Mouse (Mus musculus) G1E (cell line): Measurements from ENCODE around the gene Ecel1. TPM values are rescaled to one million over a fixed set of nuclear protein-coding genes. Genes with fewer than 3 reads are reported as not detected.

Experiments used
- ATAC-seq: 2 replicates; pipeline ENCODE4 v1.8.0; 2016; ENCODE audit warnings: mild to moderate bottlenecking; ENCODE audit not compliant: insufficient number of reproducible peaks, poor library complexity, low FRiP score, severe bottlenecking; ENCODE audit errors: extremely low read depth
- DNase-seq: peaks from one replicate; pipeline ENCODE4 v3.0.0; 2012; ENCODE audit warnings: low spot score
- H3K27me3 ChIP-seq: 2 replicates; pipeline ENCODE4 v1.6.1; 2012; ENCODE audit warnings: mild to moderate bottlenecking, low read length, inconsistent platforms; ENCODE audit not compliant: insufficient read depth
- H3K36me3 ChIP-seq: replicated peaks from 2 replicates; pipeline ENCODE3; 2012; ENCODE audit warnings: mild to moderate bottlenecking, inconsistent platforms
- H3K4me1 ChIP-seq: 2 replicates; pipeline ENCODE4 v1.6.1; 2012; ENCODE audit warnings: low read depth, low read length, inconsistent platforms, mixed read lengths; ENCODE audit not compliant: insufficient read depth
- H3K4me3 ChIP-seq: 2 replicates; pipeline ENCODE4 v1.5.1; 2012; ENCODE audit warnings: low read depth, mild to moderate bottlenecking, inconsistent platforms, low read length, moderate library complexity, mixed read lengths
- H3K9me3 ChIP-seq: replicated peaks from 2 replicates; pipeline ENCODE4 v1.6.1; 2012; ENCODE audit warnings: inconsistent platforms
- CTCF ChIP-seq: IDR thresholded peaks from 2 replicates; pipeline ENCODE4 v1.5.1; 2012; ENCODE audit warnings: low read depth, low read length, inconsistent platforms, mixed read lengths
- GATA1 ChIP-seq: IDR thresholded peaks from 2 replicates; pipeline ENCODE4 v1.6.1; 2012; ENCODE audit warnings: borderline replicate concordance, low read length, inconsistent platforms, mixed read lengths
- GATA2 ChIP-seq: IDR thresholded peaks from 2 replicates; pipeline ENCODE4 v1.6.1; 2012; ENCODE audit warnings: low read depth, low read length, inconsistent platforms, borderline replicate concordance
- TAL1 ChIP-seq: conservative IDR thresholded peaks from 2 replicates; pipeline ENCODE4 v1.6.1; 2012; ENCODE audit warnings: low read depth, low read length, inconsistent platforms, mixed read lengths
- polyA plus RNA-seq: library from polyadenylated mRNA; stranded (reverse); fragments of >175 nt; gene quantifications from 2 replicates; pipeline ENCODE4 v1.2.3, GENCODE M21; 2012
- total RNA-seq, 2 experiments: library from RNA; stranded (forward) in 1 of 2; stranded (reverse) in 1 of 2; fragments of 200-1000 nt in 1 of 2; fragments of >200 nt in 1 of 2; fragmentation: Nextera tagmentation in 1 of 2; gene quantifications; 2 replicates each; pipeline ENCODE4 v1.2.3; 2014 to 2017

The Ecel1 gene
- total and polyA plus RNA-seq, 3 experiments: not detected

DNA sequence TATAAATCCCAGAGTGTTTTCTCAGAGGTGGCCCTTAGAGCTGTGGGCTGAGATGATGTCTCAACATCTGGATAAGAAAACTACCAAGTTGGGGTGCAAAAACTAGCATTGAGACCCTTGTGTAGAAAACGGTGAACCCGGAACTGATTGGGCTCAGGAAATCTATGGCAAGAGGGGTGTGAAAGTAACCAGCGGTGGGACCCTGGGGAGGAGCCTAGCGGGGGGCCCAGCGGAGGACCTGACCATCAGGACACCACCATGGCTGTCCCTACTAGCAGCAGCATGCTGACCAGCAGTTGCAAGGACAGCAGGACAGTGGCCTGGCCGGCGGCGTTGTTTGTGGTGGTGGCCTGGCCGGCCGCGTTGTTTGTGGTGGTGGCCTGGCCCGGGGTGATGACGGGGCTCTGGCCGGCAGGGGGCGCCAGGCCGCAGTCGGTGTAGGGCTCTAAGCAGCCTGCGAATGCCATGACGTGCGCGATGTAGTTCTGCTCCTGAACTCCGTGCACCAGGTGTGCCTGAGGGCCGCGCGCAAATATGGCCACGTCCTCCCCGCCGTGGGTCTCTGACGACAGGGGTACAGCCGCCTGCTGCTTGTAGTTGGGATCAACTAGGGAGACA, 57.9 kb downstream of the Ecel1 start:
- no peaks in the 10 kb centered on the region; the same call in none of the 2 replicates for H3K4me1 ChIP-seq
- TF ChIP-seq TAL1: no peak
- peak; percentile 28; the same call in 1 of the 2 replicates for TF ChIP-seq CTCF
- no peak for TF ChIP-seq GATA2
- no peak for TF ChIP-seq GATA1
- DNase-seq (no peak), ATAC-seq (no peak)
- no peaks in the 10 kb centered on the region for H3K9me3 ChIP-seq
- no peak overlapping the region for H3K4me3 ChIP-seq
- H3K36me3 ChIP-seq: no peaks in the 10 kb centered on the region
- peaks cover 10% of the 10 kb centered on the region; the same call in 1 of the 2 replicates for H3K27me3 ChIP-seq

Other genes with a start within 250 kb of the Ecel1 start
- gene Alppl2, start 66.6 kb downstream of the Ecel1 start, total RNA-seq (2014; fragmentation: Nextera tagmentation): not detected in 2 replicates
- not detected in 2 replicates for gene Alppl2, start 66.6 kb downstream of the Ecel1 start, total RNA-seq (2017)
- gene Alppl2, start 66.6 kb downstream of the Ecel1 start, polyA plus RNA-seq: not detected in 2 replicates
- not detected in 2 replicates for gene Alpi, start 54.9 kb downstream of the Ecel1 start, total RNA-seq (2014; fragmentation: Nextera tagmentation)
- gene Alpi, start 54.9 kb downstream of the Ecel1 start, total RNA-seq (2017): 0.06 TPM in 1 of 2 replicates, not detected in the other
- not detected in 2 replicates for gene Alpi, start 54.9 kb downstream of the Ecel1 start, polyA plus RNA-seq
- gene Akp3, start 31.5 kb downstream of the Ecel1 start, total RNA-seq (2014; fragmentation: Nextera tagmentation): not detected in 2 replicates
- 0.11 TPM in 1 of 2 replicates, not detected in the other for gene Akp3, start 31.5 kb downstream of the Ecel1 start, total RNA-seq (2017)
- gene Akp3, start 31.5 kb downstream of the Ecel1 start, polyA plus RNA-seq: not detected in 2 replicates
- gene Prss56, start 26.8 kb upstream of the Ecel1 start, total RNA-seq (2014; fragmentation: Nextera tagmentation): not detected in 2 replicates
- gene Prss56, start 26.8 kb upstream of the Ecel1 start, total RNA-seq (2017): not detected in 2 replicates
- gene Prss56, start 26.8 kb upstream of the Ecel1 start, polyA plus RNA-seq: not detected in 2 replicates
- not detected in 2 replicates for gene Chrnd, start 34.1 kb upstream of the Ecel1 start, total RNA-seq (2014; fragmentation: Nextera tagmentation)
- gene Chrnd, start 34.1 kb upstream of the Ecel1 start, total RNA-seq (2017): not detected in 2 replicates
- gene Chrnd, start 34.1 kb upstream of the Ecel1 start, polyA plus RNA-seq: not detected in 2 replicates
- not detected in 2 replicates for gene Chrng, start 48.1 kb upstream of the Ecel1 start, total RNA-seq (2014; fragmentation: Nextera tagmentation)
- gene Chrng, start 48.1 kb upstream of the Ecel1 start, total RNA-seq (2017): 0.12 and 0.16 TPM in 2 replicates
- not detected in 2 replicates for gene Chrng, start 48.1 kb upstream of the Ecel1 start, polyA plus RNA-seq
- 104 and 117 TPM in 2 replicates for gene Eif4e2, start 57.4 kb upstream of the Ecel1 start, total RNA-seq (2014; fragmentation: Nextera tagmentation)
- gene Eif4e2, start 57.4 kb upstream of the Ecel1 start, total RNA-seq (2017): 265 and 286 TPM in 2 replicates
- 32.3 and 36.0 TPM in 2 replicates for gene Eif4e2, start 57.4 kb upstream of the Ecel1 start, polyA plus RNA-seq
- gene Efhd1, start 107.8 kb upstream of the Ecel1 start, total RNA-seq (2014; fragmentation: Nextera tagmentation): not detected in 2 replicates
- gene Efhd1, start 107.8 kb upstream of the Ecel1 start, total RNA-seq (2017): 0.27 and 0.87 TPM in 2 replicates
- gene Efhd1, start 107.8 kb upstream of the Ecel1 start, polyA plus RNA-seq: not detected in 2 replicates
- gene Gigyf2, start 170.5 kb upstream of the Ecel1 start, total RNA-seq (2014; fragmentation: Nextera tagmentation): 122 and 139 TPM in 2 replicates
- 82.4 and 93.3 TPM in 2 replicates for gene Gigyf2, start 170.5 kb upstream of the Ecel1 start, total RNA-seq (2017)
- 18.8 and 26.7 TPM in 2 replicates for gene Gigyf2, start 170.5 kb upstream of the Ecel1 start, polyA plus RNA-seq
- not detected in 2 replicates for gene Kcnj13, start 238.2 kb upstream of the Ecel1 start, total RNA-seq (2014; fragmentation: Nextera tagmentation)
- 0.12 and 0.16 TPM in 2 replicates for gene Kcnj13, start 238.2 kb upstream of the Ecel1 start, total RNA-seq (2017)
- not detected in 2 replicates for gene Kcnj13, start 238.2 kb upstream of the Ecel1 start, polyA plus RNA-seq